Mouse (Mus musculus): ENCODE results near the gene Lrrc74a.

GRCm38 (mm10) chr12:86770927-86771326 lies 36.8 kb downstream of the Lrrc74a start:
- no peak for TF ChIP-seq CTCF (IDR thresholded peaks at IDR 0.05; ENCODE audit: low read depth, low read length)
- TF ChIP-seq POLR2A (IDR thresholded peaks at IDR 0.05; ENCODE audit: extremely low read depth, insufficient read depth, low read length), result no peak
